Mouse (Mus musculus) cortical plate, adult 2 months (tissue): ENCODE measurements at regions not wholly inside any gene's neighbourhood (a gene's known extent, or its start where the extent isn't known, plus 50 kb on each side); places are given as distances from the start of the nearest gene placed in this dataset.

Experiments
- CTCF ChIP-seq: fragments of 200-500 bp; IDR thresholded peaks from 2 replicates; pipeline ENCODE4 v1.5.1; 2011; ENCODE audit warnings: mild to moderate bottlenecking, control low read depth, low read length; ENCODE audit not compliant: insufficient read depth; ENCODE audit errors: extremely low read depth
- POLR2A ChIP-seq: fragments of 200-500 bp; IDR thresholded peaks from 2 replicates; pipeline ENCODE4 v1.6.1; 2011; ENCODE audit warnings: mild to moderate bottlenecking, low read length, control low read depth; ENCODE audit not compliant: insufficient read depth; ENCODE audit errors: extremely low read depth

DNA sequence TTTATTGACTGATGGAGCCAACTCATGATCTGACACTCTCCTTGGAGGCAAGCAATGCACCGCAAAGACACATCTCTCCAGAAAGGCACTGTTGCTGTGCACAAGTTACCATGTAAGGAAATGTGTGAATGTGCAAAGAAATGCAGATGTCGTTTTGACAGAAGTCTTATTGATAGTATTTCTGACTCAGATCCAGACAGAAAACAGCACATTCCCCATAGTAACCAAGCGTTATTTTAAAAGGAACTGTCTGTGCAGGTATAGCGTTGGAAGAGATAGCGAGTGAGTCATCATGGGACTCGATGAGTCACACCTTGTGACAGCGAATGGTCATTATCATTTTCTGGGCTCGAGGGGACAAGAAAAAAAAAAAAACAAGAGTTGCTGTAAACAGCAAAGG lies 52.9 kb upstream of the Lifr start:
- TF ChIP-seq POLR2A, result no peak
- TF ChIP-seq CTCF, result no peak
